Mouse (Mus musculus): Measurements from ENCODE around the gene Cxcr4. TPM values are rescaled to one million over a fixed set of nuclear protein-coding genes. Genes with fewer than 3 reads are reported as not detected.

The Cxcr4 gene
- polyA plus RNA-seq, 1 experiment from 2014 or later: 13.3 TPM

GRCm38 (mm10) chr1:128601307-128601706 is 9.2 kb upstream of the Cxcr4 start:
- Histone ChIP-seq H3K4me3 (ENCODE audit: low read depth, low read length) (no peak overlapping the region), H3K4me2 (replicated peaks; ENCODE audit: low read depth, low read length) (no peak overlapping the region), H3K9ac (replicated peaks; ENCODE audit: low read depth) (no peak overlapping the region), H3K27ac (ENCODE audit: low read length) (no peak overlapping the region), H3K9me3 (ENCODE audit: low read length) (no peaks in the 10 kb centered on the region), H3K36me3 (ENCODE audit: insufficient read depth, low read length) (no peaks in the 10 kb centered on the region), H3K4me1 (ENCODE audit: insufficient read depth, low read depth, low read length) (no peaks in the 10 kb centered on the region), H3K27me3 (replicated peaks; ENCODE audit: insufficient read depth, low read length) (no peaks in the 10 kb centered on the region)
- no peak for ATAC-seq
- no peak for TF ChIP-seq CTCF (IDR thresholded peaks at IDR 0.05)
- TF ChIP-seq EP300 (IDR thresholded peaks at IDR 0.05): no peak
- WGBS: 65% methylated on average over 5 of the region's 5 CpGs
- no peak for DNase-seq (ENCODE audit: low spot score)

- H3K27ac ChIP-seq (ENCODE audit: low read length): no peak overlapping the region
- WGBS: 87% methylated on average over 2 of the region's 2 CpGs
- H3K36me3 ChIP-seq (ENCODE audit: insufficient read depth, low read length): no peaks in the 10 kb centered on the region
- H3K4me2 ChIP-seq (replicated peaks; ENCODE audit: low read depth, low read length): no peak overlapping the region
- H3K4me3 ChIP-seq (ENCODE audit: low read depth, low read length): no peak overlapping the region
- H3K4me1 ChIP-seq (ENCODE audit: insufficient read depth, low read depth, low read length): no peaks in the 10 kb centered on the region
- TF ChIP-seq EP300 (IDR thresholded peaks at IDR 0.05) (no peak), CTCF (IDR thresholded peaks at IDR 0.05) (no peak)
- H3K9me3 ChIP-seq (ENCODE audit: low read length): no peaks in the 10 kb centered on the region
- DNase-seq (ENCODE audit: low spot score) (no peak), ATAC-seq (no peak)
- no peaks in the 10 kb centered on the region for H3K27me3 ChIP-seq (replicated peaks; ENCODE audit: insufficient read depth, low read length)
- H3K9ac ChIP-seq (replicated peaks; ENCODE audit: low read depth): no peak overlapping the region
These were observed 8.5 kb upstream of the Cxcr4 start for GRCm38 (mm10) chr1:128600549-128600948.

GRCm38 (mm10) chr1:128597209-128597782 is 5.2 kb upstream of the Cxcr4 start:
- no peaks in the 10 kb centered on the region for H3K36me3 ChIP-seq (ENCODE audit: insufficient read depth, low read length)
- WGBS: 77% methylated on average over 15 of the region's 15 CpGs
- no peaks in the 10 kb centered on the region for H3K4me1 ChIP-seq (ENCODE audit: insufficient read depth, low read depth, low read length)
- H3K9ac ChIP-seq (replicated peaks; ENCODE audit: low read depth): no peak overlapping the region
- no peak overlapping the region for H3K4me3 ChIP-seq (ENCODE audit: low read depth, low read length)
- ATAC-seq: no peak
- DNase-seq (ENCODE audit: low spot score): no peak
- no peak for TF ChIP-seq CTCF (IDR thresholded peaks at IDR 0.05)
- TF ChIP-seq EP300 (IDR thresholded peaks at IDR 0.05): no peak
- H3K4me2 ChIP-seq (replicated peaks; ENCODE audit: low read depth, low read length): no peak overlapping the region
- no peaks in the 10 kb centered on the region for H3K9me3 ChIP-seq (ENCODE audit: low read length)
- no peaks in the 10 kb centered on the region for H3K27me3 ChIP-seq (replicated peaks; ENCODE audit: insufficient read depth, low read length)
- H3K27ac ChIP-seq (ENCODE audit: low read length): no peak overlapping the region

- no peak for ATAC-seq
These were observed 3.4 kb upstream of the Cxcr4 start for GRCm38 (mm10) chr1:128595528-128595927.

GRCm38 (mm10) chr1:128595105-128595420 is 3.0 kb upstream of the Cxcr4 start:
- H3K9ac ChIP-seq (replicated peaks; ENCODE audit: low read depth): no peak overlapping the region
- H3K27ac ChIP-seq (ENCODE audit: low read length): no peak overlapping the region
- no peaks in the 10 kb centered on the region for H3K4me1 ChIP-seq (ENCODE audit: insufficient read depth, low read depth, low read length)
- H3K36me3 ChIP-seq (ENCODE audit: insufficient read depth, low read length): no peaks in the 10 kb centered on the region
- no peak overlapping the region for H3K4me3 ChIP-seq (ENCODE audit: low read depth, low read length)
- H3K27me3 ChIP-seq (replicated peaks; ENCODE audit: insufficient read depth, low read length): no peaks in the 10 kb centered on the region
- 16% methylated on average over 3 of the region's 3 CpGs for whole genome bisulfite sequencing
- H3K4me2 ChIP-seq (replicated peaks; ENCODE audit: low read depth, low read length): no peak overlapping the region
- DNase-seq (ENCODE audit: low spot score) (no peak), ATAC-seq (no peak)
- no peak for TF ChIP-seq CTCF (IDR thresholded peaks at IDR 0.05)
- no peak for TF ChIP-seq EP300 (IDR thresholded peaks at IDR 0.05)
- H3K9me3 ChIP-seq (ENCODE audit: low read length): no peaks in the 10 kb centered on the region

More at GRCm38 (mm10) chr1:128595528-128595927, 3.4 kb upstream of the Cxcr4 start:
- H3K9ac ChIP-seq (replicated peaks; ENCODE audit: low read depth): no peak overlapping the region
- no peak for TF ChIP-seq EP300 (IDR thresholded peaks at IDR 0.05)
- TF ChIP-seq CTCF (IDR thresholded peaks at IDR 0.05): no peak
- H3K27me3 ChIP-seq (replicated peaks; ENCODE audit: insufficient read depth, low read length): no peaks in the 10 kb centered on the region
- H3K4me3 ChIP-seq (ENCODE audit: low read depth, low read length): no peak overlapping the region
- no peaks in the 10 kb centered on the region for H3K9me3 ChIP-seq (ENCODE audit: low read length)
- H3K36me3 ChIP-seq (ENCODE audit: insufficient read depth, low read length): no peaks in the 10 kb centered on the region
- H3K4me1 ChIP-seq (ENCODE audit: insufficient read depth, low read depth, low read length): no peaks in the 10 kb centered on the region
- no peak overlapping the region for H3K4me2 ChIP-seq (replicated peaks; ENCODE audit: low read depth, low read length)
- 25% methylated on average over 6 of the region's 6 CpGs for WGBS
- no peak for DNase-seq (ENCODE audit: low spot score)
- H3K27ac ChIP-seq (ENCODE audit: low read length): no peak overlapping the region

- H3K9ac ChIP-seq (replicated peaks; ENCODE audit: low read depth): no peak overlapping the region
- DNase-seq (ENCODE audit: low spot score) (no peak), ATAC-seq (no peak)
- no peak overlapping the region for H3K27ac ChIP-seq (ENCODE audit: low read length)
- TF ChIP-seq EP300 (IDR thresholded peaks at IDR 0.05): 0 out of 2 replicates have a peak, but pooled peaks have one; percentile 4
- TF ChIP-seq CTCF (IDR thresholded peaks at IDR 0.05): no peak
- 17% methylated on average over 12 of the region's 12 CpGs for WGBS
- no peak overlapping the region for H3K4me2 ChIP-seq (replicated peaks; ENCODE audit: low read depth, low read length)
- H3K9me3 ChIP-seq (ENCODE audit: low read length): no peaks in the 10 kb centered on the region
- H3K4me3 ChIP-seq (ENCODE audit: low read depth, low read length): no peak overlapping the region
- H3K4me1 ChIP-seq (ENCODE audit: insufficient read depth, low read depth, low read length): no peaks in the 10 kb centered on the region
- no peaks in the 10 kb centered on the region for H3K36me3 ChIP-seq (ENCODE audit: insufficient read depth, low read length)
- no peaks in the 10 kb centered on the region for H3K27me3 ChIP-seq (replicated peaks; ENCODE audit: insufficient read depth, low read length)
These were observed 2.4 kb upstream of the Cxcr4 start for GRCm38 (mm10) chr1:128594353-128595104.

All from lung, postnatal 0 days (tissue).